Mouse (Mus musculus) spleen, embryonic (tissue): ENCODE data around the gene Dhx29.

Experiments used
- CTCF ChIA-PET: fragments of 350-600 bp; sonication (Branson Sonifier 250); formaldehyde crosslinking; loops from one replicate; lab custom pipeline; 2022; lab: Charles Lee

Gene Dhx29

GRCm38 (mm10) chr13:112986451-112986950, 59.2 kb downstream of the Dhx29 start:
- CTCF ChIA-PET: interaction anchor here (0.6 kb wide), 1 partner anchor 60 kb away, joined by 8 read pairs; no protein-coding TSS in a partner anchor

GRCm38 (mm10) chr13:112987532-112987943, 60.3 kb downstream of the Dhx29 start, which contains the start of gene Ccno:
Ccno (plus strand) TSS chr13:112987802.
- CTCF ChIA-PET: no interaction called here

- CTCF ChIA-PET: no interaction called here
Observed at GRCm38 (mm10) chr13:112987991-112988390, 60.7 kb downstream of the Dhx29 start.

- CTCF ChIA-PET: interaction anchor here (0.6 to 0.7 kb wide), 2 partner anchors 115 to 1013 kb away, joined by 4 to 5 read pairs; no protein-coding TSS in a partner anchor
Observed at GRCm38 (mm10) chr13:112988866-112989265, 61.6 kb downstream of the Dhx29 start.

- CTCF ChIA-PET: no interaction called here
Observed at GRCm38 (mm10) chr13:112989541-112989940, 62.3 kb downstream of the Dhx29 start.

- CTCF ChIA-PET: interaction anchor here (1.1 kb wide), 1 partner anchor 41 kb away, joined by 5 read pairs; no protein-coding TSS in a partner anchor
Observed at GRCm38 (mm10) chr13:112990346-112990745, 63.1 kb downstream of the Dhx29 start.

GRCm38 (mm10) chr13:112993531-112994152, 66.4 kb downstream of the Dhx29 start, which contains the start of gene Mcidas:
Mcidas (plus strand) TSS chr13:112993845.
- CTCF ChIA-PET: no interaction called here

- CTCF ChIA-PET: no interaction called here
Observed at GRCm38 (mm10) chr13:112994191-112994590, 66.9 kb downstream of the Dhx29 start.

- CTCF ChIA-PET: interaction anchor here (0.5 to 0.6 kb wide), 2 partner anchors 38 to 54 kb away, joined by 7 read pairs; partner anchors contain the start of gene Cdc20b
Observed at GRCm38 (mm10) chr13:112996407-112996806, 69.2 kb downstream of the Dhx29 start.

- CTCF ChIA-PET: no interaction called here
Observed at GRCm38 (mm10) chr13:112997369-112997768, 70.1 kb downstream of the Dhx29 start.

- CTCF ChIA-PET: no interaction called here
Observed at GRCm38 (mm10) chr13:112998427-112999201, 71.4 kb downstream of the Dhx29 start.

GRCm38 (mm10) chr13:113000090-113000489, 72.8 kb downstream of the Dhx29 start:
- CTCF ChIA-PET: interaction anchor here (0.7 kb wide), 1 partner anchor 1519 kb away, joined by 11 read pairs; no protein-coding TSS in a partner anchor

- CTCF ChIA-PET: interaction anchor here (0.7 kb wide), 1 partner anchor 1520 kb away, joined by 11 read pairs; no protein-coding TSS in a partner anchor
Observed at GRCm38 (mm10) chr13:113000576-113001318, 73.5 kb downstream of the Dhx29 start.

GRCm38 (mm10) chr13:113012683-113013082, 85.4 kb downstream of the Dhx29 start:
- CTCF ChIA-PET: interaction anchor here (1.1 kb wide), 1 partner anchor 23 kb away, joined by 5 read pairs; the partner anchor contains the start of gene Cdc20b

GRCm38 (mm10) chr13:113013174-113013953, 86.1 kb downstream of the Dhx29 start:
- CTCF ChIA-PET: interaction anchor here (1.1 kb wide), 1 partner anchor 22 kb away, joined by 5 read pairs; the partner anchor contains the start of gene Cdc20b
